Mouse (Mus musculus) gastrocnemius, adult 8-10 months (tissue): ENCODE data around the gene Lrfn1. TPM values are rescaled to one million over a fixed set of nuclear protein-coding genes. Genes with fewer than 3 reads are reported as not detected.
"Not testable (repeated sequence)": the region's sequence is repeated elsewhere in the genome, so short reads cannot be mapped to it uniquely, and the experiment has no call there.

Source experiments
- DNase-seq, 2 experiments: peaks; one replicate each; pipeline ENCODE4 v3.0.0; 2022; ENCODE audit warnings: low spot score in 2 of 2
- total RNA-seq, 4 experiments: library from RNA; stranded (reverse); gene quantifications; 2 replicates each; pipeline ENCODE4 v1.2.4; 2022

Gene Lrfn1
- total RNA-seq, 4 experiments from 2014 or later, result 0.08 to 0.34 TPM; not detected in 2

DNA sequence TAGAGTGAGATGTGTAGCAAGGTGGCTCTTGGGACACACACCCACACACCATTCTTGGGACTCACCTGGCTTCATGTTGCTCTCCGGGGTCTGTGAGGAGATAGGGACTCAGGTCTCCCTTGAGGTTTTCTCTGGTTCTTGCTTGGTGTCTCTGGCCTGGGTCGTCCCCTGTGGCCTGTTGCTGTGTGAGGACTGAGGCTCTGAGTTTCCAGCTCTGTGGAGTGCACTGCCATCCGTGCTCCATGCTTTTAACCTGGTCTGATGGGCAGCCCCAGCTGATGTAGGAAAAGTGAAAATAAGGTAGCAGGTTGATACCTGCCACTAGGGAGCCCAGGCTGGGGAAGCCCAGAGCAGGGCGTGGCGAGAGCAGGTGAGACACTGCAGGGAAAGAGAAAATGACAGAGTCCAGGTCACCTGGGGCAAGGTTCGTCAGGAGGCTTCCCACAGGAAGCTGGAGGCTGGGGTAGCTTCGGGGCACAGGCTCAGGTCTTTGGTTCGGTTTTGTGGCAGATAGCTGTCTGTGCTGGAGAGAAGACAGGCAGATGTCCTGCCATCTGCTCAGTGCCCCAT, 58.7 kb downstream of the Lrfn1 start, which contains the start of gene Ifnl2:
Gene Ifnl2, minus strand, starts transcription at position 51 of the 570 bp plus-strand sequence.
- DNase-seq, result not testable (repeated sequence)

DNA sequence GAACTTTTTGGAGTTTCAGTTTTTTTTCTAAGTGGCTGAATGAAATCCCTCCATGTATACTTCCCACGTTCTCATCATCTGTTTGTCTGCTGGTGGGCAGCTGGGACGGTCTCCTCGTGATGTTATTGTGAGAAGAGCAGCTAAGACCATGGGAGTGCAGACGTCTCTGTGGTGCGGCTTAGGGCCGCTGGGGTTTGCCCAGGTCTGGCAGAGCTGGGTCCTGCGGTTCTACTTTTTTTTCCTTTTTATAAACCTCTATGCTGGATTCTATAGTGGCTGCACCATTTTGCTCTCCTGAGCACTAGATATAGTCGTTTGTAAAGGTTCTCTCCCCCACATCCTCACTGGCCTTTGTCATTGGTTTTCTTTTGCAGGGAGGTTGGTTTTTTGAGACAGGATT, 59.7 kb downstream of the Lrfn1 start:
- DNase-seq, result no peak

Other genes starting within 250 kb of the Lrfn1 start
- gene Eid2, start 184.1 kb upstream of the Lrfn1 start, total RNA-seq, result 1 to 10 TPM; 5.6 to 5.9 (median 5.8) TPM
- gene Eid2b, start 174.2 kb upstream of the Lrfn1 start, total RNA-seq, result 1 to 10 TPM; 5.1 to 7.2 (median 6.3) TPM
- gene Selenov, start 160.8 kb upstream of the Lrfn1 start, total RNA-seq, result not detected
- gene Dll3, start 149.7 kb upstream of the Lrfn1 start, total RNA-seq, result not detected
- 10 to 100 TPM; 39.4 to 49.9 (median 45.0) TPM for gene Timm50, start 139.9 kb upstream of the Lrfn1 start, total RNA-seq
- 10 to 100 TPM; 61.6 to 76.5 (median 73.0) TPM for gene Supt5, start 113.2 kb upstream of the Lrfn1 start, total RNA-seq
- gene Rps16, start 101.3 kb upstream of the Lrfn1 start, total RNA-seq, result 100 to 1,000 TPM; 442 to 558 (median 490) TPM
- gene Plekhg2, start 79.4 kb upstream of the Lrfn1 start, total RNA-seq, result 1 to 10 TPM; 2.0 to 3.3 (median 2.6) TPM
- gene Zfp36, start 71.7 kb upstream of the Lrfn1 start, total RNA-seq, result 10 to 100 TPM in 2 of 4 experiments, 1 to 10 TPM in 2; 6.5 to 25.6 (median 9.0) TPM
- gene Med29, start 59.3 kb upstream of the Lrfn1 start, total RNA-seq, result 10 to 100 TPM; 19.3 to 24.6 (median 20.5) TPM
- 10 to 100 TPM; 19.8 to 32.6 (median 24.8) TPM for gene Paf1, start 59.0 kb upstream of the Lrfn1 start, total RNA-seq
- 1 to 10 TPM in 2 of 4 experiments, under 1 TPM in 1, not detected in 1; 0.46 to 1.7 (median 1.3) TPM for gene Gmfg, start 14.5 kb upstream of the Lrfn1 start, total RNA-seq
- not detected for gene Ifnl2, start 58.5 kb downstream of the Lrfn1 start, total RNA-seq
- gene Ifnl3, start 70.9 kb downstream of the Lrfn1 start, total RNA-seq, result not detected
- gene Sycn, start 88.9 kb downstream of the Lrfn1 start, total RNA-seq, result not detected
- not detected for gene Nccrp1, start 95.3 kb downstream of the Lrfn1 start, total RNA-seq
- gene Samd4b, start 146.2 kb downstream of the Lrfn1 start, total RNA-seq, result 10 to 100 TPM in 2 of 4 experiments, 1 to 10 TPM in 2; 8.9 to 11.9 (median 10.1) TPM
- 1 to 10 TPM; 1.8 to 3.7 (median 2.9) TPM for gene Pak4, start 146.2 kb downstream of the Lrfn1 start, total RNA-seq
- not detected for gene Acp7, start 179.4 kb downstream of the Lrfn1 start, total RNA-seq
- gene Fbxo27, start 240.9 kb downstream of the Lrfn1 start, total RNA-seq, result under 1 TPM in 3 of 4 experiments, not detected in 1; 0.12 to 0.68 (median 0.13) TPM